Mouse (Mus musculus) liver, embryonic 14.5 days (tissue): ENCODE data around the gene Tha1. TPM values are rescaled to one million over a fixed set of nuclear protein-coding genes. Genes with fewer than 3 reads are reported as not detected.

Experiments used
- ATAC-seq: fragments of 200-750 bp; cut with Nextera tagmentation; 2 replicates; pipeline ENCODE4 v1.8.0; 2017; ENCODE audit warnings: moderate number of reproducible peaks, mild to moderate bottlenecking, moderate library complexity; ENCODE audit not compliant: insufficient read depth
- DNase-seq, 3 experiments: peaks; one replicate each; pipeline ENCODE4 v3.0.0-alpha.2; 2012 to 2013; ENCODE audit warnings: low read depth in 3 of 3, low spot score in 3 of 3
- H3K27ac ChIP-seq: fragments of 300-500 bp; sonication (generic); 2 replicates; pipeline ENCODE4 v1.5.1; 2014; ENCODE audit warnings: moderate library complexity, mild to moderate bottlenecking, control low read depth, inconsistent platforms
- H3K27me3 ChIP-seq: fragments of 300-500 bp; sonication (generic); 2 replicates; pipeline ENCODE4 v1.6.1; 2014; ENCODE audit warnings: mild to moderate bottlenecking, low read length, moderate library complexity; ENCODE audit not compliant: control insufficient read depth, insufficient read depth
- H3K36me3 ChIP-seq: fragments of 300-500 bp; sonication (generic); replicated peaks from 2 replicates; pipeline ENCODE4 v1.6.1; 2014; ENCODE audit warnings: low read depth; ENCODE audit not compliant: control insufficient read depth, insufficient read depth
- H3K4me1 ChIP-seq, 2 experiments: fragments of 200-500 bp in 1 of 2; fragments of 300-500 bp in 1 of 2; sonication (generic) in 1 of 2; replicated peaks; 2 replicates each; pipeline ENCODE4 v1.6.1; 2012 to 2014; ENCODE audit warnings: antibody characterized with exemption in 1 of 2, inconsistent platforms in 1 of 2, low read length in 1 of 2; ENCODE audit not compliant: control insufficient read depth in 2 of 2, insufficient read depth in 2 of 2
- H3K4me2 ChIP-seq: fragments of 300-500 bp; sonication (generic); 2 replicates; pipeline ENCODE4 v1.6.1; 2014; ENCODE audit warnings: low read depth, mild to moderate bottlenecking, control low read depth, moderate library complexity
- H3K4me3 ChIP-seq, 2 experiments: fragments of 200-500 bp in 1 of 2; fragments of 300-500 bp in 1 of 2; sonication (generic) in 1 of 2; 2 replicates each; pipeline ENCODE4 v1.5.1; 2012 to 2014; ENCODE audit warnings: low read depth in 2 of 2, low read length in 2 of 2, mild to moderate bottlenecking in 2 of 2, control low read depth in 1 of 2, inconsistent platforms in 1 of 2, moderate library complexity in 1 of 2; ENCODE audit not compliant: insufficient read depth in 1 of 2
- H3K9ac ChIP-seq: fragments of 300-500 bp; sonication (generic); replicated peaks from 2 replicates; pipeline ENCODE4 v1.6.1; 2014; ENCODE audit warnings: mild to moderate bottlenecking, control low read depth, moderate library complexity
- H3K9me3 ChIP-seq: fragments of 300-500 bp; sonication (generic); 2 replicates; pipeline ENCODE4 v1.6.1; 2016; ENCODE audit warnings: low read length, mixed read lengths; ENCODE audit not compliant: control insufficient read depth
- CTCF ChIP-seq: IDR thresholded peaks from 2 replicates; pipeline ENCODE4 v1.5.1; 2016; ENCODE audit warnings: antibody characterized with exemption, low read depth, control low read depth
- EP300 ChIP-seq: IDR thresholded peaks from 2 replicates; pipeline ENCODE4 v1.6.1; 2016; ENCODE audit warnings: antibody characterized with exemption, low read depth
- WGBS: fragments of 180-500 bp; shearing (Covaris S2); extraction: QIAGEN DNeasy Blood & Tissue Kit; methylation state at CpG from one replicate; pipeline ENCODE4 v1.1.7; 2014; ENCODE audit not compliant: insufficient replicate concordance; 5-methylcytosine and 5-hydroxymethylcytosine counted together
- polyA plus RNA-seq, 2 experiments: library from polyadenylated mRNA; depleted of rRNA in 1 of 2; stranded (reverse) in 1 of 2; unstranded in 1 of 2; fragments of >200 nt; fragmentation: Nextera tagmentation in 1 of 2; extraction: Ambion mirVana in 1 of 2; gene quantifications; 2 replicates each; pipeline versions ENCODE4 v1.2.1 to v1.2.3; 2012 to 2014

Tha1 gene
- polyA plus RNA-seq, 2 experiments = 1.4 to 1.6 TPM

- H3K4me1 ChIP-seq = peaks cover 46 to 68% of the 10 kb centered on the region in 2 experiments
- 0 out of 2 replicates have a peak, but pooled peaks have one; percentile 38 for TF ChIP-seq EP300
- no peak for TF ChIP-seq CTCF
- ATAC-seq (no peak), DNase-seq (no peak)
- no peaks in the 10 kb centered on the region for H3K36me3 ChIP-seq
- 47% methylated on average over 9 of the region's 9 CpGs for WGBS
- H3K4me3 ChIP-seq = no peak overlapping the region
- no peak overlapping the region for H3K9ac ChIP-seq
- H3K9me3 ChIP-seq = no peaks in the 10 kb centered on the region
- H3K27ac ChIP-seq = peak overlapping the region; percentile 7
- no peak overlapping the region; the same call in 1 of the 2 replicates for H3K4me2 ChIP-seq
- no peaks in the 10 kb centered on the region for H3K27me3 ChIP-seq
Measured at GRCm38 (mm10) chr11:117830401-117830800, 42.9 kb downstream of the Tha1 start.

GRCm38 (mm10) chr11:117829671-117830215 lies 43.5 kb downstream of the Tha1 start:
- H3K4me1 ChIP-seq = peaks cover 46 to 68% of the 10 kb centered on the region in 2 experiments
- peak overlapping the region; percentile 15; the same call in 1 of the 2 replicates for H3K9ac ChIP-seq
- DNase-seq (no peak), ATAC-seq (no peak)
- peak overlapping the region; percentile 25 for H3K4me2 ChIP-seq
- TF ChIP-seq CTCF (no peak), EP300 (no peak)
- H3K36me3 ChIP-seq = no peaks in the 10 kb centered on the region
- 63% methylated on average over 2 of the region's 2 CpGs for WGBS
- H3K9me3 ChIP-seq = no peaks in the 10 kb centered on the region
- H3K27me3 ChIP-seq = no peaks in the 10 kb centered on the region
- peak overlapping the region; percentile 79 for H3K27ac ChIP-seq
- no peak overlapping the region for H3K4me3 ChIP-seq

GRCm38 (mm10) chr11:117828888-117829604 lies 44.2 kb downstream of the Tha1 start:
- ATAC-seq = peak; percentile 32; the same call in 1 of the 2 replicates
- Histone ChIP-seq H3K9me3 (no peaks in the 10 kb centered on the region), H3K27ac (peak overlapping the region; percentile 79), H3K27me3 (no peaks in the 10 kb centered on the region), H3K4me2 (peak overlapping the region; percentile 45), H3K4me1 (peaks cover 48 to 72% of the 10 kb centered on the region in 2 experiments), H3K36me3 (peaks cover 3% of the 10 kb centered on the region), H3K4me3 (no peak overlapping the region), H3K9ac (peak overlapping the region; percentile 28)
- TF ChIP-seq CTCF = no peak
- peak; percentile 33 for TF ChIP-seq EP300
- WGBS = 7% methylated on average over 9 of the region's 9 CpGs
- no peak for DNase-seq

- Histone ChIP-seq H3K9ac (no peak overlapping the region; the same call in 1 of the 2 replicates), H3K4me2 (peak overlapping the region; percentile 45), H3K36me3 (peaks cover 10% of the 10 kb centered on the region), H3K9me3 (no peaks in the 10 kb centered on the region), H3K4me1 (peaks cover 53 to 75% of the 10 kb centered on the region in 2 experiments), H3K4me3 (no peak overlapping the region), H3K27ac (peak overlapping the region; percentile 79), H3K27me3 (no peaks in the 10 kb centered on the region)
- TF ChIP-seq EP300 (no peak), CTCF (no peak)
- WGBS = 44% methylated on average over 18 of the region's 18 CpGs
- ATAC-seq (no peak), DNase-seq (no peak)
Measured at GRCm38 (mm10) chr11:117828149-117828887, 45.0 kb downstream of the Tha1 start.

- no peak for TF ChIP-seq EP300
- no peak for TF ChIP-seq CTCF
- Histone ChIP-seq H3K9me3 (no peaks in the 10 kb centered on the region), H3K27ac (peak overlapping the region; percentile 6; the same call in 1 of the 2 replicates), H3K27me3 (no peaks in the 10 kb centered on the region), H3K4me1 (peaks cover 53 to 74% of the 10 kb centered on the region in 2 experiments), H3K36me3 (peaks cover 20% of the 10 kb centered on the region), H3K4me2 (peak overlapping the region; percentile 90), H3K9ac (peak overlapping the region; percentile 10; the same call in 1 of the 2 replicates), H3K4me3 (no peak overlapping the region)
- no peak for ATAC-seq
- 62% methylated on average over 3 of the region's 3 CpGs for WGBS
- no peak for DNase-seq
Measured at GRCm38 (mm10) chr11:117827386-117827785, 45.9 kb downstream of the Tha1 start.
